Mouse (Mus musculus) liver, embryonic 14.5 days (tissue): Measurements from ENCODE around the gene Rtkn2.

Experiments used
- CTCF ChIP-seq: IDR thresholded peaks from 2 replicates; pipeline ENCODE4 v1.5.1; 2016; ENCODE audit warnings: antibody characterized with exemption, low read depth, control low read depth
- EP300 ChIP-seq: IDR thresholded peaks from 2 replicates; pipeline ENCODE4 v1.6.1; 2016; ENCODE audit warnings: antibody characterized with exemption, low read depth

GRCm38 (mm10) chr10:68103988-68104387 lies 124.6 kb downstream of the Rtkn2 start:
- no peak for TF ChIP-seq CTCF
- no peak for TF ChIP-seq EP300
